Mouse (Mus musculus) lung, embryonic 14.5 days (tissue): Measurements from ENCODE around the gene Gjb1. TPM values are rescaled to one million over a fixed set of nuclear protein-coding genes. Genes with fewer than 3 reads are reported as not detected.
A peak's percentile ranks its signal among the peaks of the same experiment; 100 is the strongest.

Experiments
- ATAC-seq: fragments of 200-750 bp; cut with Nextera tagmentation; 2 replicates; pipeline ENCODE4 v1.8.0; 2017; ENCODE audit warnings: mild to moderate bottlenecking, moderate TSS enrichment, moderate library complexity; ENCODE audit not compliant: insufficient read depth
- DNase-seq: peaks from one replicate; pipeline ENCODE4 v3.0.0-alpha.2; 2015
- H3K27ac ChIP-seq: fragments of 300-500 bp; sonication (generic); 2 replicates; pipeline ENCODE4 v1.5.1; 2014; ENCODE audit warnings: low read depth, mild to moderate bottlenecking, moderate library complexity
- H3K27me3 ChIP-seq: fragments of 300-500 bp; sonication (generic); 2 replicates; pipeline ENCODE4 v1.6.1; 2014; ENCODE audit warnings: low read length, control low read depth; ENCODE audit not compliant: insufficient read depth
- H3K36me3 ChIP-seq: fragments of 300-500 bp; sonication (generic); 2 replicates; pipeline ENCODE4 v1.6.1; 2014; ENCODE audit warnings: control low read depth; ENCODE audit not compliant: insufficient read depth
- H3K4me1 ChIP-seq: fragments of 300-500 bp; sonication (generic); 2 replicates; pipeline ENCODE4 v1.6.1; 2014; ENCODE audit warnings: antibody characterized with exemption, control low read depth; ENCODE audit not compliant: insufficient read depth
- H3K4me2 ChIP-seq: fragments of 300-500 bp; sonication (generic); 2 replicates; pipeline ENCODE4 v1.6.1; 2014; ENCODE audit warnings: mild to moderate bottlenecking
- H3K4me3 ChIP-seq: fragments of 300-500 bp; sonication (generic); 2 replicates; pipeline ENCODE4 v1.5.1; 2014; ENCODE audit warnings: low read depth, low read length
- H3K9ac ChIP-seq: fragments of 300-500 bp; sonication (generic); 2 replicates; pipeline ENCODE4 v1.6.1; 2014
- H3K9me3 ChIP-seq: fragments of 300-500 bp; sonication (generic); 2 replicates; pipeline ENCODE4 v1.6.1; 2016; ENCODE audit warnings: low read depth, low read length, control low read depth
- CTCF ChIP-seq: IDR thresholded peaks from 2 replicates; pipeline ENCODE4 v1.5.1; 2016; ENCODE audit warnings: antibody characterized with exemption, low read depth
- WGBS: fragments of 180-500 bp; shearing (Covaris S2); extraction: QIAGEN DNeasy Blood & Tissue Kit; methylation state at CpG from one replicate; pipeline ENCODE4 v1.1.7; 2014; 5-methylcytosine and 5-hydroxymethylcytosine counted together
- polyA plus RNA-seq: library from polyadenylated mRNA; unstranded; fragments of >200 nt; fragmentation: Nextera tagmentation; extraction: Ambion mirVana; gene quantifications from 2 replicates; pipeline ENCODE4 v1.2.1, GENCODE M21; 2014

Gjb1 gene
- polyA plus RNA-seq, 1 experiment from 2014 or later: 0.67 TPM

DNA sequence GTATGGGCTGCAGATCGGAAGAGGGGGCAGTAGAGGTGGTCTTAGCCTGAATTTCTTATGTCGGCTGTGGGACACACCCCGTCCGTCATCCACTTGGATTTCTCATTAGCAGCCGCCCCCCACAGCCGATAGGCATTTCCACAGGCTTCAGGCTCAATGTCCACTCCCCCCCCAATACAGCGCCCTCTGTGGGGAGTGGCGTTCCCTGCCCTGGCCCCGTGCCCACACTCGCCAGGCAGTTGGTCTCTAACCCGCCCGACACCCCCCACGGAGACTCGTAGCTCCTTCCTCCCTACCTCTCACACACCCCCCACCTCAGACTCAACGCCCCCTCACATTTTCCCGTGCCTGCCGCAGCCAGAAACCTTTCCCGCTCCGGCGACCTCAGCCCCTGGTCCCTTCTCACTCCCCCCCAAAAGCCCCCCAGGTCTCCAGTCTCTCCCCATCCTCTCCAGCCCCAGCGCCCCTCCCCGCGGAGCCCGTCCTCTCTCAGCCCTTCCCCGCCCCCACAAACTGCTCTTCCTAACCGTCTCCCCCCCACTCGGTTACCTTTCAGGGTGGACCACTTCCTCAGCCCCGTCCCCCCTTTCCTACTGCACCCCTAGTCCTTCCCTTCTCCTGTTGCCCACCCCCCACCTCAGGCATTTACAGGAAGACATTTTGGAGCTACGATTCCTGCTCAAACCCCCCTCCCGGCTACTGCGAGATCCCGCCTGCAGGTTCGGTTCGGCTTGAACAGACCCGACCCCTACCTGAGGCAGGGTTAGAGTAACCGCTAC is 43.0 kb downstream of the Gjb1 start:
- peak overlapping the region; percentile 63 for H3K9ac ChIP-seq
- no peaks in the 10 kb centered on the region for H3K4me1 ChIP-seq
- TF ChIP-seq CTCF: peak; percentile 55
- 9% methylated on average over 29 of the region's 36 CpGs for WGBS
- H3K27ac ChIP-seq: peak overlapping the region; percentile 69; the same call in 1 of the 2 replicates
- peak overlapping the region; percentile 56 for H3K4me3 ChIP-seq
- no peaks in the 10 kb centered on the region for H3K27me3 ChIP-seq
- ATAC-seq (peak; percentile 19; the same call in 1 of the 2 replicates), DNase-seq (peak; percentile 60)
- H3K4me2 ChIP-seq: peak overlapping the region; percentile 62
- peaks cover 4% of the 10 kb centered on the region; the same call in 1 of the 2 replicates for H3K36me3 ChIP-seq
- no peaks in the 10 kb centered on the region for H3K9me3 ChIP-seq

DNA sequence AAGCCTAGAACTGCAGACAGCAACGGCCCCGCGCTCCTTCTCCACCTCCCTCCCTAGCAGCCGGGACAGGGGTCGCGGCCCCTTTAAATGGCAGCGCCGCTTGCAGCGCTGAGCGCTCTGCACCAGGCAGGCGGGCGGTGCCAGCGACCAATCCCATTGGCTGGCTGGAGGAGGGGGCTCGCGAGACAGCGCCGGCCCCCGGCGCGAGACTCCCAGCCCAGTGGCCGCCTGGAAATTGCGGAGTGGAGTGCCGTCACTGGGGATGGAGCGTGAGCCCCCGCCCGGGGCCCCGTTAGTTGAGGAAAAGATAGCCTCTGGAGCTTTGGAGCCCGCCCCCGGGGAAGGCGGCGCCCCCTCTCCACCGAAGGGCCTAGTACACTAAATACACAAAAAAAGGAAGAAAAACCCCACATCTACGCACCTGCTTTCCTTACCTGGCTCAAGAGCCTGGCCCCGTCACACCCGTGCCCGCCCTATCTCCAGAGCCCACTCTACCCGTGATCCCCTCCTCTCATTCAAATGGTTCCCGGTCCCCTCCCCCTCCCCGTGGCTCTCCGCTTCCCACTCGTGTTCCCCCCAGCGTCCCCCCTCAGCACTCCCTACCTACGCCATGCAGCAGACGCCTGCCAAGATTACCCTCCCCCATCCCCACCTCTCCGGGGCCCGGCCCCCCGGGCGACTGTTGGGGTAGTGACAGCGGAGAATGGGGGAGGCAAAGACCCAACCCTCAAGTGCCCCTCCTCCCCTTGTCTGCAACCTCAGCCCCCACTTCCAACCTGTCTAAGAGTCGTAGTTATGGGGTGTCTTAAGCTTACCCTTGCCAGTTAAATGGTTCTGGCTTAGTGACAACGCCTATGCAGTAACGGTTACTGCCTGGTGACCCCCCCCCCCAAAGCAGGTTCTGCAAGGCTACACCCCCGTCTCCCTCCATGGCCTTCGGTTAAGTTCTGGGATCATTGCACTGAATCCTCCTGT is 43.8 kb downstream of the Gjb1 start:
- no peak for TF ChIP-seq CTCF
- Histone ChIP-seq H3K4me1 (no peaks in the 10 kb centered on the region), H3K36me3 (peaks cover 4% of the 10 kb centered on the region; the same call in 1 of the 2 replicates), H3K4me2 (peak overlapping the region; percentile 65), H3K9ac (peak overlapping the region; percentile 63), H3K27ac (peak overlapping the region; percentile 69), H3K9me3 (no peaks in the 10 kb centered on the region), H3K4me3 (peak overlapping the region; percentile 56), H3K27me3 (no peaks in the 10 kb centered on the region)
- DNase-seq: peak; percentile 92
- peak; percentile 95 for ATAC-seq
- 7% methylated on average over 50 of the region's 54 CpGs for WGBS

- Histone ChIP-seq H3K4me1 (no peaks in the 10 kb centered on the region), H3K36me3 (peaks cover under 1% of the 10 kb centered on the region; the same call in 1 of the 2 replicates), H3K4me2 (peak within 1 kb of the TSS; percentile 65), H3K27ac (peak within 1 kb of the TSS; percentile 69), H3K9me3 (no peaks in the 10 kb centered on the region), H3K4me3 (peak within 1 kb of the TSS; percentile 56), H3K9ac (peak within 1 kb of the TSS; percentile 63), H3K27me3 (no peaks in the 10 kb centered on the region)
- TF ChIP-seq CTCF: no peak
- WGBS: 18% methylated on average over 4 of the region's 4 CpGs
- DNase-seq: peak; percentile 39
- no peak; the same call in 1 of the 2 replicates for ATAC-seq
Observed at GRCm38 (mm10) chrX:101420700-101421095, 44.5 kb downstream of the Gjb1 start, which contains the start of gene Zmym3. TSS of gene Zmym3 (minus strand) at chrX:101420849.

DNA sequence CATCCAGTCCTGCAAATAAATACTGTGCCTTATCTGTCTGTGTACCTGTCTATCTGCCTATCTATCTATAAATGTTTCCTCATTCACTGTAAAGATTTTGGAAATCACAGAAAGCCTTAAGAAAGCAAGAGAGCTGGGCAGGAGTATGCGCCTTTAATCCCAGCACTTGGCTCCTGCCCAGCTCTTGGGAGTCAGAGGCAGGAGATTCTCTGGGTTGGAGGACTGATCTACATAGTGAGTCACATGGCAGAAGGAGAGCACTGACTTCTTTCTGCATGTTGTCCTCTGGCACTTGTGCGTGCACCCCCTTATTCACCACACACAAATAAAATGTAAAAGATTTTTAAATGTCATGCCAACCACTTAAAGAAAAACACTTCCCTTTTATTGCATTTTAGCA is 47.3 kb downstream of the Gjb1 start:
- ATAC-seq (no peak), DNase-seq (no peak)
- Histone ChIP-seq H3K36me3 (no peaks in the 10 kb centered on the region), H3K27ac (no peak overlapping the region), H3K9me3 (no peaks in the 10 kb centered on the region), H3K9ac (no peak overlapping the region), H3K4me2 (no peak overlapping the region), H3K4me3 (no peak overlapping the region), H3K4me1 (no peaks in the 10 kb centered on the region), H3K27me3 (no peaks in the 10 kb centered on the region)
- WGBS: 66% methylated on average over 2 of the region's 2 CpGs
- no peak for TF ChIP-seq CTCF

- TF ChIP-seq CTCF: peak; percentile 21; the same call in 1 of the 2 replicates
- H3K27me3 ChIP-seq: no peaks in the 10 kb centered on the region
- H3K4me2 ChIP-seq: no peak overlapping the region
- ATAC-seq: no peak
- DNase-seq: peak; percentile 24
- H3K4me1 ChIP-seq: no peaks in the 10 kb centered on the region
- no peak overlapping the region for H3K27ac ChIP-seq
- H3K9me3 ChIP-seq: no peaks in the 10 kb centered on the region
- no peak overlapping the region for H3K9ac ChIP-seq
- 5% methylated on average over 1 of the region's 1 CpGs for WGBS
- H3K36me3 ChIP-seq: peaks cover 16% of the 10 kb centered on the region
- H3K4me3 ChIP-seq: no peak overlapping the region
Observed at GRCm38 (mm10) chrX:101427774-101428173, 51.6 kb downstream of the Gjb1 start.

- ATAC-seq: no peak
- 0 out of 2 replicates have a peak overlapping the region, but pooled peaks have one; percentile 32 for H3K9ac ChIP-seq
Observed at GRCm38 (mm10) chrX:101428785-101429141, 52.6 kb downstream of the Gjb1 start.

More at GRCm38 (mm10) chrX:101428785-101429141, 52.6 kb downstream of the Gjb1 start:
- H3K36me3 ChIP-seq: peaks cover 20% of the 10 kb centered on the region
- H3K9me3 ChIP-seq: no peaks in the 10 kb centered on the region
- no peaks in the 10 kb centered on the region for H3K4me1 ChIP-seq
- H3K27ac ChIP-seq: peak overlapping the region; percentile 90
- H3K4me3 ChIP-seq: peak overlapping the region; percentile 59
- no peaks in the 10 kb centered on the region for H3K27me3 ChIP-seq
- TF ChIP-seq CTCF: no peak
- peak overlapping the region; percentile 55 for H3K4me2 ChIP-seq
- 15% methylated on average over 7 of the region's 7 CpGs for WGBS
- no peak for DNase-seq
